ENCODE assay signal across 18 mouse cellular contexts in genomic region chr14:46418371-46419097, GRCm38 (mm10). TPM values are rescaled to one million over a fixed set of nuclear protein-coding genes. Genes with fewer than 3 reads are reported as not detected.
DNase-seq lines count a peak whose midpoint lies in the region; ATAC-seq and TF ChIP-seq lines count a peak whose summit lies in the region.
"Had no signal": no experiment of that assay in that cellular context is flagged by ENCODE, and none has a peak within 500 bp of the region (broad histone marks: within the 10 kb centered on the region; RNA-seq: fewer than 3 reads in every experiment).

No protein-coding gene starts in this region.

- H3K36me3 ChIP-seq in midbrain, embryonic 15.5 days (replicated peaks) = no peaks in the 10 kb centered on the region
- H3K36me3 ChIP-seq in intestine, postnatal 0 days (ENCODE audit: control insufficient read depth, insufficient read depth) = no peaks in the 10 kb centered on the region
- no peaks in the 10 kb centered on the region for H3K36me3 ChIP-seq in heart, embryonic 11.5 days (ENCODE audit: control insufficient read depth, insufficient read depth, low read length)

- no peak overlapping the region for H3K9ac ChIP-seq in midbrain, embryonic 15.5 days
- H3K9ac ChIP-seq in intestine, postnatal 0 days (ENCODE audit: low read depth, low read length) = no peak overlapping the region
- H3K9ac ChIP-seq in heart, embryonic 11.5 days (ENCODE audit: low read depth, low read length) = no peak overlapping the region

- no peaks in the 10 kb centered on the region for H3K27me3 ChIP-seq in midbrain, embryonic 15.5 days (replicated peaks)
- 0 out of 2 replicates have a peak, but pooled peaks cover 4% of the 10 kb centered on the region for H3K27me3 ChIP-seq in intestine, postnatal 0 days (replicated peaks; ENCODE audit: control insufficient read depth, insufficient read depth, low read length)
- no peaks in the 10 kb centered on the region for H3K27me3 ChIP-seq in heart, embryonic 11.5 days (ENCODE audit: control insufficient read depth, insufficient read depth, low read length)

- DNase-seq in embryo, embryonic 10.5 days (ENCODE audit: low spot score) = peak; percentile 27
- no peak for DNase-seq in embryo, embryonic 11 days
- DNase-seq in lung, adult 18-20 months = peak; percentile 19 to 25
- no peak for DNase-seq in lung, postnatal 36 days
- DNase-seq in gastrocnemius, postnatal 25 days = peak; percentile 24
- DNase-seq: cerebellum, adult 8-10 months; heart, adult 2 months; heart, postnatal 36 days; thymus, postnatal 25 days had no signal

- H3K4me3 ChIP-seq in midbrain, embryonic 15.5 days = no peak overlapping the region
- no peak overlapping the region for H3K4me3 ChIP-seq in intestine, postnatal 0 days (ENCODE audit: low read depth, low read length)
- no peak overlapping the region for H3K4me3 ChIP-seq in heart, embryonic 11.5 days (ENCODE audit: low read depth, low read length)
- H3K4me3 ChIP-seq: heart, adult 2 months; left cerebral cortex, adult 2 months had no signal

- peak; percentile 72; the same call in 1 of the 2 replicates for ATAC-seq in midbrain, embryonic 15.5 days (replicated peaks)
- ATAC-seq in intestine, postnatal 0 days = no peak
- ATAC-seq in heart, embryonic 11.5 days (replicated peaks; ENCODE audit: insufficient number of reproducible peaks, low FRiP score, low TSS enrichment) = no peak
- ATAC-seq: intestine, embryonic 16.5 days had no signal

- no peak overlapping the region for H3K4me2 ChIP-seq in midbrain, embryonic 15.5 days
- H3K4me2 ChIP-seq in intestine, postnatal 0 days (replicated peaks; ENCODE audit: low read depth) = no peak overlapping the region
- no peak overlapping the region for H3K4me2 ChIP-seq in heart, embryonic 11.5 days
- H3K4me2 ChIP-seq: liver, embryonic 11.5 days had no signal

- no peaks in the 10 kb centered on the region for H3K9me3 ChIP-seq in midbrain, embryonic 15.5 days
- no peaks in the 10 kb centered on the region for H3K9me3 ChIP-seq in intestine, postnatal 0 days (ENCODE audit: control insufficient read depth)
- H3K9me3 ChIP-seq in heart, embryonic 11.5 days (replicated peaks; ENCODE audit: control insufficient read depth, low read length) = no peaks in the 10 kb centered on the region

- H3K4me1 ChIP-seq in midbrain, embryonic 15.5 days = no peaks in the 10 kb centered on the region; the same call in 1 of the 2 replicates
- H3K4me1 ChIP-seq in intestine, postnatal 0 days (replicated peaks; ENCODE audit: control insufficient read depth, insufficient read depth, low read length) = no peaks in the 10 kb centered on the region
- peaks cover 4% of the 10 kb centered on the region; the same call in 1 of the 2 replicates for H3K4me1 ChIP-seq in heart, embryonic 11.5 days (ENCODE audit: control insufficient read depth, insufficient read depth, low read length)

- no peak for TF ChIP-seq CTCF in intestine, postnatal 0 days (IDR thresholded peaks at IDR 0.05; ENCODE audit: low read depth)

- WGBS in midbrain, embryonic 15.5 days = 41% methylated on average over 15 of the region's 15 CpGs
- WGBS in intestine, postnatal 0 days = 82% methylated on average over 15 of the region's 15 CpGs
- WGBS in heart, embryonic 11.5 days (ENCODE audit: insufficient replicate concordance) = 63% methylated on average over 15 of the region's 15 CpGs

- no peak overlapping the region for H3K27ac ChIP-seq in midbrain, embryonic 15.5 days
- H3K27ac ChIP-seq in intestine, postnatal 0 days (ENCODE audit: low read depth, low read length) = no peak overlapping the region
- H3K27ac ChIP-seq in heart, embryonic 11.5 days (ENCODE audit: low read depth, low read length) = no peak overlapping the region
- H3K27ac ChIP-seq: heart, adult 2 months; left cerebral cortex, adult 2 months had no signal

RNA-seq across cellular contexts. Expression of gene Bmp4, which starts 28.1 kb away (rescaled TPM):
- 10 to 100 TPM in 1 of 2 experiments, 1 to 10 TPM in 1; 6.2 to 10.1 TPM for total RNA-seq in gastrocnemius, postnatal 25 days (2021)
- polyA plus RNA-seq in midbrain, embryonic 15.5 days (2015; fragmentation: Nextera tagmentation; extraction: Ambion mirVana) = 7.6 and 8.5 TPM in 2 replicates
- 20.2 and 23.9 TPM in 2 replicates for polyA plus RNA-seq in intestine, postnatal 0 days (2015; fragmentation: Nextera tagmentation; extraction: Ambion mirVana)
- polyA plus RNA-seq in heart, embryonic 11.5 days (2014; fragmentation: Nextera tagmentation; extraction: Ambion mirVana) = 34.1 and 42.2 TPM in 2 replicates
- total RNA-seq: MEL had no signal

RNA-seq across cellular contexts. Expression of gene Gm15217, which starts 39.3 kb away (rescaled TPM):
- total RNA-seq in gastrocnemius, postnatal 25 days (2021) = not detected
- not detected in 2 replicates for polyA plus RNA-seq in midbrain, embryonic 15.5 days (2015; fragmentation: Nextera tagmentation; extraction: Ambion mirVana)
- not detected in 2 replicates for polyA plus RNA-seq in intestine, postnatal 0 days (2015; fragmentation: Nextera tagmentation; extraction: Ambion mirVana)
- 0.32 TPM in 1 of 2 replicates, not detected in the other for polyA plus RNA-seq in heart, embryonic 11.5 days (2014; fragmentation: Nextera tagmentation; extraction: Ambion mirVana)
- total RNA-seq: heart, adult 2 months; heart, postnatal 36 days; left cerebral cortex, adult 2 months; MEL had no signal
- polyA plus RNA-seq: embryonic facial prominence, embryonic 14.5 days; frontal cortex, adult 2 months; heart, adult 2 months; liver, embryonic 11.5 days had no signal

Comparison
In these comparisons a context has a peak if more than half of its experiments do, and no peak if none do; other contexts are left out.
1. DNase-seq: peak in embryo, embryonic 10.5 days (single experiment), lung, adult 18-20 months (2 of 2) and gastrocnemius, postnatal 25 days (single experiment); none in embryo, embryonic 11 days (single experiment) and lung, postnatal 36 days (single experiment).